18 mouse cellular contexts compared by ENCODE assay signal in genomic region chr15:30718811-30719210, GRCm38 (mm10).
DNase-seq lines count a peak whose midpoint lies in the region; ATAC-seq lines count a peak whose summit lies in the region.
"Had no signal": no experiment of that assay in that cellular context is flagged by ENCODE, and none has a peak within 500 bp of the region (broad histone marks: within the 10 kb centered on the region; RNA-seq: fewer than 3 reads in every experiment).

No protein-coding gene starts in this region.

- no peaks in the 10 kb centered on the region for H3K9me3 ChIP-seq in embryonic facial prominence, embryonic 10.5 days
- H3K9me3 ChIP-seq: midbrain, embryonic 13.5 days; neural tube, embryonic 13.5 days had no signal

- DNase-seq in frontal cortex, postnatal 14 days (ENCODE audit: low spot score in 2 of 2) = no peak
- peak; percentile 37 for DNase-seq in right cerebral cortex, adult 18-20 months
- DNase-seq in right cerebral cortex, adult 2 months (ENCODE audit: low spot score in 2 of 2) = no peak
- DNase-seq in cerebellum, adult 9-11 months = peak; percentile 60
- no peak for DNase-seq in embryonic facial prominence, embryonic 10.5 days (ENCODE audit: low spot score)
- no peak for DNase-seq in natural killer cell, adult 2 months (ENCODE audit: low spot score in 2 of 2)
- DNase-seq: adrenal gland, postnatal 25 days; B cell, adult 2 months; gastrocnemius, postnatal 36 days; kidney, adult 11 months; kidney, postnatal 10 days; liver; lung, postnatal 10 days; spleen, adult 18-20 months; thymus, postnatal 36 days had no signal

- no peak overlapping the region for H3K4me3 ChIP-seq in embryonic facial prominence, embryonic 10.5 days
- H3K4me3 ChIP-seq: midbrain, embryonic 13.5 days; neural tube, embryonic 13.5 days had no signal

- no peaks in the 10 kb centered on the region for H3K27me3 ChIP-seq in embryonic facial prominence, embryonic 10.5 days (replicated peaks; ENCODE audit: low read depth, poor library complexity, severe bottlenecking)
- H3K27me3 ChIP-seq: midbrain, embryonic 13.5 days; neural tube, embryonic 13.5 days had no signal

- WGBS in embryonic facial prominence, embryonic 10.5 days = 90% methylated on average over 3 of the region's 3 CpGs

- H3K4me1 ChIP-seq in embryonic facial prominence, embryonic 10.5 days = no peaks in the 10 kb centered on the region
- H3K4me1 ChIP-seq: midbrain, embryonic 13.5 days had no signal

- ATAC-seq in frontal cortex, adult (ENCODE audit: low TSS enrichment) = peak; percentile 71
- ATAC-seq: midbrain, embryonic 13.5 days had no signal

- H3K36me3 ChIP-seq in embryonic facial prominence, embryonic 10.5 days (replicated peaks) = no peaks in the 10 kb centered on the region
- H3K36me3 ChIP-seq: midbrain, embryonic 13.5 days; neural tube, embryonic 13.5 days had no signal

- H3K27ac ChIP-seq in embryonic facial prominence, embryonic 10.5 days (replicated peaks) = no peak overlapping the region
- H3K27ac ChIP-seq: midbrain, embryonic 13.5 days; neural tube, embryonic 13.5 days had no signal

Comparison
In these comparisons a context has a peak if more than half of its experiments do, and no peak if none do; other contexts are left out.
1. DNase-seq: peak in right cerebral cortex, adult 18-20 months (single experiment) and cerebellum, adult 9-11 months (single experiment); none in frontal cortex, postnatal 14 days (0 of 2), right cerebral cortex, adult 2 months (0 of 2), embryonic facial prominence, embryonic 10.5 days (single experiment) and natural killer cell, adult 2 months (0 of 2).